Mouse (Mus musculus) heart, embryonic 11.5 days (tissue): ENCODE measurements at regions not wholly inside any gene's neighbourhood (a gene's known extent, or its start where the extent isn't known, plus 50 kb on each side); places are given as distances from the start of the nearest gene placed in this dataset.

Experiments
- ATAC-seq: fragments of 200-750 bp; cut with Nextera tagmentation; replicated peaks from 2 replicates; pipeline ENCODE4 v1.8.0; 2017; ENCODE audit warnings: moderate library complexity; ENCODE audit not compliant: insufficient number of reproducible peaks, low FRiP score, low TSS enrichment
- H3K27ac ChIP-seq: fragments of 300-500 bp; sonication (generic); 2 replicates; pipeline ENCODE4 v1.5.1; 2014; ENCODE audit warnings: mild to moderate bottlenecking, low read depth, low read length
- H3K27me3 ChIP-seq: fragments of 300-500 bp; sonication (generic); 2 replicates; pipeline ENCODE4 v1.6.1; 2014; ENCODE audit warnings: mild to moderate bottlenecking, low read length, mixed read lengths; ENCODE audit not compliant: control insufficient read depth, insufficient read depth
- H3K36me3 ChIP-seq: fragments of 300-500 bp; sonication (generic); 2 replicates; pipeline ENCODE4 v1.6.1; 2014; ENCODE audit warnings: mild to moderate bottlenecking, low read length, moderate library complexity, mixed read lengths; ENCODE audit not compliant: control insufficient read depth, insufficient read depth
- H3K4me1 ChIP-seq: fragments of 300-500 bp; sonication (generic); 2 replicates; pipeline ENCODE4 v1.6.1; 2014; ENCODE audit warnings: low read length; ENCODE audit not compliant: control insufficient read depth, insufficient read depth
- H3K4me2 ChIP-seq: fragments of 300-500 bp; sonication (generic); 2 replicates; pipeline ENCODE4 v1.6.1; 2014; ENCODE audit warnings: mild to moderate bottlenecking, moderate library complexity
- H3K4me3 ChIP-seq: fragments of 300-500 bp; sonication (generic); 2 replicates; pipeline ENCODE4 v1.5.1; 2014; ENCODE audit warnings: low read depth, low read length
- H3K9ac ChIP-seq: fragments of 300-500 bp; sonication (generic); 2 replicates; pipeline ENCODE4 v1.6.1; 2014; ENCODE audit warnings: mild to moderate bottlenecking, low read depth, low read length, moderate library complexity
- H3K9me3 ChIP-seq: fragments of 300-500 bp; sonication (generic); replicated peaks from 2 replicates; pipeline ENCODE4 v1.6.1; 2016; ENCODE audit warnings: low read length; ENCODE audit not compliant: control insufficient read depth
- WGBS: fragments of 180-500 bp; shearing (Covaris S2); extraction: QIAGEN DNeasy Blood & Tissue Kit; methylation state at CpG from one replicate; pipeline ENCODE4 v1.1.7; 2014; ENCODE audit not compliant: insufficient replicate concordance; 5-methylcytosine and 5-hydroxymethylcytosine counted together

DNA sequence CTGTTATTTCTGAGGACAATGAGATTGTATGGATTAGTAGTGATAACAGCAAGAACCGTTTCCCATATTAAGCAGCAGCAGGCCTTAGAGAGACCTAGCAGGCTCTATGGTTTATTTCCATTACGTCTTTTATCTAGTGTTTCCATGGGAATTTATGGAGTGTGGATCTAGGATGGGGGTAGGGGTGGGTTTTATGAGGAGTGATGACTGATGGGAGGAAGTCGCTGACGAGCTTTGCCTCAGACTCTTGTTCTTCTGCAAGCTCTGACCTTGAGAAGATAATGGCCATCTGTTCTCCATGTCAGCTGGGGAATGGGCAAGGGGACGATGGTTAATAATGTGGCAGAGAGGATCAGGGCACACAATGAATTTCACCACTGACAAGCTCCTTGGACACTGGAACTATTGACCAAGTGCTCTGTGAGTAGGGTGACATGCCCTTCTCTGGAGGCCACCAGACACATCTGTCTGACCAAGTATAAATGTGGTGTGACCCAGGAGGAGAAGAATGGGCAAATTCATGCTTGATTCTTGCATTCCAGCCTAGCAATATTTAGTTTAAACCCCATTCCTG, 243.9 kb upstream of the Tnp1 start:
- H3K4me3 ChIP-seq: no peak overlapping the region
- H3K27me3 ChIP-seq: no peaks in the 10 kb centered on the region
- H3K9ac ChIP-seq: no peak overlapping the region
- ATAC-seq: peak; percentile 22; the same call in 1 of the 2 replicates
- 0 out of 2 replicates have a peak overlapping the region, but pooled peaks have one; percentile 4 for H3K27ac ChIP-seq
- no peak overlapping the region for H3K4me2 ChIP-seq
- 18% methylated on average over 5 of the region's 5 CpGs for WGBS
- no peaks in the 10 kb centered on the region for H3K36me3 ChIP-seq
- no peaks in the 10 kb centered on the region for H3K9me3 ChIP-seq
- H3K4me1 ChIP-seq: peaks cover 24% of the 10 kb centered on the region

DNA sequence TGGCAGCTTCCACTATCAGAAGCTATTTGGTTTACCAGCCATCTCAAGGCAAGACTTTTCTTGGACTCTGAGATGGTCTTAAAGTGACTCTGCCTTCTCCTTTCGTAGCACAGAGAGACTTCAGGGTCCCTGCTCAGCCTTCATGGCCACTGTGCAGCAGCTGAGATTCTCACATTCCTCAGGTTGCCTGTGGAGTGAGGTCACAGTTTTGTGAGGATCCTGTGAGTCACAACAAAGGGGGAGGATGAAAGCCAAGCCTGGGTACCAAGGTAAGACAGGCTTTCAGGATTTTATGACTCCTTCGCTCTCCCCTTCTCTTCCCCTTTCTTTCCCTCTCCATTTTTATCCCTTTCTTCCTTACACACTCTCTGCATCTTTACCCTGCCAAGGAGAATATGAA, 241.6 kb upstream of the Tnp1 start:
- Histone ChIP-seq H3K27me3 (no peaks in the 10 kb centered on the region), H3K9ac (no peak overlapping the region), H3K27ac (no peak overlapping the region), H3K4me1 (peaks cover 24% of the 10 kb centered on the region), H3K4me2 (no peak overlapping the region), H3K36me3 (no peaks in the 10 kb centered on the region), H3K4me3 (no peak overlapping the region), H3K9me3 (no peaks in the 10 kb centered on the region)
- WGBS: 74% methylated on average over 2 of the region's 2 CpGs
- ATAC-seq: no peak

DNA sequence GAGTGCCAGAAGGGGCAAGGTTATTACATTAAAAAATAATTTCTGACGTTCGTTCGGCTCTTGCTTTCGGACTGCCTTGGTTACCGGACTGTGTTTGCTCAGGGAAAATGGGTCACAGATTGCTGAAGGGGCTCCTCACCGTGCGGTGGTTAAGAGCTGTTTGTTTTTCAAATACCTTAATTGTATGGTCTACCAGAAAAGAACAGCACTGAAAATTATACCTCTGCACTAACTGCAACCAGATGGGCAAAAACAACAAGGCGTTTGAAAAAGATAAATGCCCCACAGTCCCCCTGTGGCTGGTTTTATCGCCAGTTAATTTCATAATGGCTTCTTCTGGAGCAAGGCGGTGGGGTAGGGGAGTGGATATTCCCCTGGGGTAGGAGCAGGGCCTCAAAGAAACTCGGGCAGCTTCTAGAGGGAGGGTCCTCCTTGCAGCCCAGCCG, 236.2 kb upstream of the Tnp1 start:
- H3K9me3 ChIP-seq: no peaks in the 10 kb centered on the region
- no peak overlapping the region for H3K4me3 ChIP-seq
- no peak for ATAC-seq
- WGBS: 68% methylated on average over 12 of the region's 12 CpGs
- H3K36me3 ChIP-seq: no peaks in the 10 kb centered on the region
- peaks cover 14% of the 10 kb centered on the region for H3K4me1 ChIP-seq
- no peak overlapping the region for H3K4me2 ChIP-seq
- H3K27ac ChIP-seq: no peak overlapping the region
- H3K27me3 ChIP-seq: no peaks in the 10 kb centered on the region
- H3K9ac ChIP-seq: no peak overlapping the region

DNA sequence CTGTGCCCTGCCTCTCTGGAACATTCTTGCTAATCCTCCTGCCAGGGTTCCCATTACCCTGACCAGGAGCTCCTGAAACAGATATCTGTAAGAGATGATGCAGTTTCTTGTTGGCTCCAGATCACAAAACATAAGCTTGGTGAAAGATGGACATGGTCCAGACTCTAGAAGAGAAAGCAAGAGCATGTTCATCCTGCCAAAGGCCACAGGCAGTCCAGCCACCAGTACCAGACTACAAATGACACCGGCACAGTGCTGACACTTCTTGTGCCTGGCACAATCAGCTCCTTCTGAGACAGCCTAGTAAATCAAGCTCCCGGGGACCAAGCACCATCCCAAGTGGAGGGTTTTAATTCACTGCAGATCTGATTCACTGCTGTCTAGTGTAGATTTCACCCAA, 228.3 kb upstream of the Tnp1 start:
- Histone ChIP-seq H3K9ac (no peak overlapping the region), H3K9me3 (no peaks in the 10 kb centered on the region), H3K4me2 (no peak overlapping the region), H3K27ac (no peak overlapping the region), H3K36me3 (no peaks in the 10 kb centered on the region), H3K4me3 (no peak overlapping the region), H3K4me1 (no peaks in the 10 kb centered on the region), H3K27me3 (no peaks in the 10 kb centered on the region)
- 58% methylated on average over 2 of the region's 2 CpGs for WGBS
- ATAC-seq: no peak

DNA sequence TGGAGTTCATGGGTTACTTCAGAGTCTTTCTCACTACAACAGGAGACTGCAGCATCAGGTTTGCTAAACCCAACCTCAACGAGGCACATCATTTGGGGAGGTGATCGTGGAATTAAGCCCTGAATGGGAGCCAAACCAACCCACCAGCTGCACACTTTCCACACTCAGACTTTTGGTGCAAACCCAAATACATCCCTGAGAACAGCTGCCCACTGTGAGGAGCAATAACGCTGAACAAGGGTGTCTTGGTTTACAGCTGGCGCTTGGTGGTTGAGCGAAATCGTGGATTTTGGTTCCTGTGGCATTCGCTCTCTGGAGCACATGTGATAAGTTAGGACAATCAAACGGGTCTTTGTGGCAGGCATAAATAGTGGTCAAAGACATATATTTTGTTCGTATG, 226.6 kb upstream of the Tnp1 start:
- ATAC-seq: no peak
- Histone ChIP-seq H3K36me3 (no peaks in the 10 kb centered on the region), H3K4me3 (no peak overlapping the region), H3K27ac (no peak overlapping the region), H3K4me1 (peaks cover under 1% of the 10 kb centered on the region; the same call in 1 of the 2 replicates), H3K9ac (no peak overlapping the region), H3K9me3 (no peaks in the 10 kb centered on the region), H3K27me3 (no peaks in the 10 kb centered on the region), H3K4me2 (no peak overlapping the region)
- 87% methylated on average over 9 of the region's 9 CpGs for WGBS

DNA sequence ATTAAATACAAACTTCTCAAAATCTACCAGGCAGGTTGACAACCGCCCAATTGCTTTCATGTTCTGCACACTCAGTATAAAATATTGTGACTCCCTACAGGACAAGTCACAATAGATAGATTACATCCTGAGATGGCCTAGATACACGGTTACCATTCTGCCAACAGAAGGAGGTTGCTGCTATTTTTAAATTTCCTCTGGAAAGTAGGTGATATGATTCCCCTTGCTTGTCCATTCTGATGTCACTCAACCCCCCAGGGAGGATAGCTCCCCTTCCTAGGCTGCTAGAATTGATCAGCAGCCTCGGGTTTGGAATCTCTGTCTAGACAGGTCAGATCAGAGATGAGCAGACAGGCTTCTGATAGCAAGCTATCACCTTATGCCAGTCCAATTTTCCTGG, 221.2 kb upstream of the Tnp1 start:
- no peaks in the 10 kb centered on the region for H3K27me3 ChIP-seq
- H3K36me3 ChIP-seq: no peaks in the 10 kb centered on the region
- H3K9me3 ChIP-seq: no peaks in the 10 kb centered on the region
- no peak overlapping the region for H3K27ac ChIP-seq
- peaks cover 11% of the 10 kb centered on the region for H3K4me1 ChIP-seq
- H3K4me3 ChIP-seq: no peak overlapping the region
- no peak for ATAC-seq
- H3K4me2 ChIP-seq: no peak overlapping the region
- 36% methylated on average over 3 of the region's 3 CpGs for WGBS
- no peak overlapping the region for H3K9ac ChIP-seq

DNA sequence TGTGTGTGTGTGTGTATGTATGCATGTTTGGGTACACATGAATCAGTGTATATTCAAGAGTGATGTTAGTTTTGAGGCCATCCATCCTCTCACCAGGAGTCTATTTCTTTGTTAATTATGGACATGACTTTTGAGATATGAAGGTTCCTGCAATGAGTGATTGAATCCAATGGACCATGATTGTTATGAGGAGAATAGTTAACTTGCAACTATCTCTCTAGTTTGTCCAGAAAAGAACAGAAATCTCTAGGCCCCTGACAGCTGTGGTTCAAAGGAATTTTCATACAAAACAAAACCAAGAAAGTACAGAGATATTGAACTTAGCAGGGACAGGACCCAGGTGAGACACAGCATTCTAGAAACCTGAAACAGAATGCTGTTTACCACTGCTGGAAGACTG, 217.9 kb upstream of the Tnp1 start:
- Histone ChIP-seq H3K4me1 (peaks cover 11% of the 10 kb centered on the region), H3K9me3 (no peaks in the 10 kb centered on the region), H3K36me3 (no peaks in the 10 kb centered on the region), H3K27me3 (no peaks in the 10 kb centered on the region), H3K27ac (no peak overlapping the region), H3K4me2 (no peak overlapping the region), H3K9ac (no peak overlapping the region), H3K4me3 (no peak overlapping the region)
- no peak for ATAC-seq

DNA sequence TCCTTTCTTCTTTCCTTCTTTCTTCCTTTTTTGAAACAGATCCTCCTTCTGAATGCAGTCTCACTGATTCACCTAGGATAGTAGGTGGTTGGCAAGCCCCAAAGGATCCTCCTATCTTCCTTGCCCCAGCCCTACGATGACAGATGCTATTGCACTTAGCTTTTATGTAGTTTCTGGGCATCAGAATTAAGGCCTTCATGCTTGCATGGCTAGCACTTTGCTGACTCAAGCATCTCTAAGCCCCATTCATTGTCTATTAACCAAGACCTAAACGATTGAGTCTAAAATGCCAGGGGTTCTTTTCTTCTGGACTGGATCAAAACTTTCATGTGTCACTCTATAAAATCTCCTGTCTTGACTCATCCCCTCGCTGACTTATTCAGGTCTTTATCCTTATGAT, 217.3 kb upstream of the Tnp1 start:
- Histone ChIP-seq H3K36me3 (no peaks in the 10 kb centered on the region), H3K9me3 (no peaks in the 10 kb centered on the region), H3K4me3 (no peak overlapping the region), H3K9ac (no peak overlapping the region), H3K4me2 (no peak overlapping the region), H3K4me1 (peaks cover 11% of the 10 kb centered on the region), H3K27me3 (no peaks in the 10 kb centered on the region), H3K27ac (no peak overlapping the region)
- WGBS: 68% methylated on average over 3 of the region's 3 CpGs
- ATAC-seq: no peak

DNA sequence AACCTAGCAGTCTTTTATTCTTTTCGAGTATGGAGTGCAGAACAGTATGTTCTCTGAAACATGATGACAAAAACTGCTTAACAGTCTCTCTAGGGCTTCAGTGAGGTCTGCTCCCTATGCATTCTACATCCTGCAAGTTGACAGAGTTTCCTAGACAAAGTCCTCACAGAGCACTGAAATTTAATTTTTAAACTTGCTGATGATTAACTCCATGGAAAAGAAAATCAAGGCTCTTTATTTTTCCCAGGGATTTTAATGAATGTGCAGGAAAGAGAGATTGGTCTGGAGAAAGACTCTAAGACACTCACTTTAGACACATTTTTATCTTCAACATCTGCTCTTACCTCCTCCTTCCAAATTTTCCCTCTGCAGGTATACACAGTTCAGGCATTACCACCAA, 214.9 kb upstream of the Tnp1 start:
- no peaks in the 10 kb centered on the region for H3K36me3 ChIP-seq
- H3K9ac ChIP-seq: no peak overlapping the region
- peaks cover 3% of the 10 kb centered on the region; the same call in 1 of the 2 replicates for H3K4me1 ChIP-seq
- no peaks in the 10 kb centered on the region for H3K9me3 ChIP-seq
- WGBS: 73% methylated on average over 1 of the region's 1 CpGs
- no peak overlapping the region for H3K4me2 ChIP-seq
- no peak for ATAC-seq
- H3K27me3 ChIP-seq: no peaks in the 10 kb centered on the region
- H3K27ac ChIP-seq: no peak overlapping the region
- H3K4me3 ChIP-seq: no peak overlapping the region
